Mouse (Mus musculus) heart, postnatal 4 days (tissue): ENCODE data around the gene Eif2s2. TPM values are rescaled to one million over a fixed set of nuclear protein-coding genes. Genes with fewer than 3 reads are reported as not detected.
"Not testable (repeated sequence)": the region's sequence is repeated elsewhere in the genome, so short reads cannot be mapped to it uniquely, and the experiment has no call there.

Experiments used
- DNase-seq: peaks from one replicate; pipeline ENCODE4 v3.0.0; 2021
- total RNA-seq, 2 experiments: library from RNA; stranded (reverse); gene quantifications; 2 replicates each; pipeline ENCODE4 v1.2.3; 2021

Eif2s2 gene
- total RNA-seq, result 10 to 100 TPM; 84.1 to 86.4 TPM

- peak; percentile 96 for DNase-seq
Observed at GRCm38 (mm10) chr2:154892201-154893044, at the start of gene Eif2s2. TSS of gene Eif2s2 (minus strand) at chr2:154892935.

GRCm38 (mm10) chr2:154941952-154942351 lies 49.2 kb upstream of the Eif2s2 start:
- no peak for DNase-seq

- no peak for DNase-seq
Observed at GRCm38 (mm10) chr2:154937547-154938390, 45.0 kb upstream of the Eif2s2 start.

- no peak for DNase-seq
Observed at GRCm38 (mm10) chr2:154936536-154937155, 43.9 kb upstream of the Eif2s2 start.

- no peak for DNase-seq
Observed at GRCm38 (mm10) chr2:154936106-154936505, 43.4 kb upstream of the Eif2s2 start.

- no peak for DNase-seq
Observed at GRCm38 (mm10) chr2:154933884-154934283, 41.1 kb upstream of the Eif2s2 start.

- DNase-seq, result no peak
Observed at GRCm38 (mm10) chr2:154928298-154928697, 35.6 kb upstream of the Eif2s2 start.

- DNase-seq, result no peak
Observed at GRCm38 (mm10) chr2:154926843-154927242, 34.1 kb upstream of the Eif2s2 start.

- no peak for DNase-seq
Observed at GRCm38 (mm10) chr2:154925411-154926031, 32.8 kb upstream of the Eif2s2 start.

- DNase-seq, result not testable (repeated sequence)
Observed at GRCm38 (mm10) chr2:154922134-154922533, 29.4 kb upstream of the Eif2s2 start.

GRCm38 (mm10) chr2:154920896-154921295 lies 28.2 kb upstream of the Eif2s2 start:
- no peak for DNase-seq

- DNase-seq, result no peak
Observed at GRCm38 (mm10) chr2:154917866-154918641, 25.3 kb upstream of the Eif2s2 start.

- DNase-seq, result peak; percentile 10
Observed at GRCm38 (mm10) chr2:154916547-154916946, 23.8 kb upstream of the Eif2s2 start.

GRCm38 (mm10) chr2:154915922-154916541 lies 23.3 kb upstream of the Eif2s2 start:
- DNase-seq, result no peak

- DNase-seq, result no peak
Observed at GRCm38 (mm10) chr2:154909789-154910188, 17.1 kb upstream of the Eif2s2 start.

GRCm38 (mm10) chr2:154908223-154908622 lies 15.5 kb upstream of the Eif2s2 start:
- not testable (repeated sequence) for DNase-seq

GRCm38 (mm10) chr2:154905796-154906195 lies 13.1 kb upstream of the Eif2s2 start:
- DNase-seq, result no peak

GRCm38 (mm10) chr2:154902111-154902510 lies 9.4 kb upstream of the Eif2s2 start:
- DNase-seq, result no peak

- DNase-seq, result not testable (repeated sequence)
Observed at GRCm38 (mm10) chr2:154899412-154899811, 6.7 kb upstream of the Eif2s2 start.

- not testable (repeated sequence) for DNase-seq
Observed at GRCm38 (mm10) chr2:154899004-154899403, 6.3 kb upstream of the Eif2s2 start.

GRCm38 (mm10) chr2:154893548-154893947 lies 813 bp upstream of the Eif2s2 start:
- no peak for DNase-seq
